Mouse (Mus musculus) liver, embryonic 14.5 days (tissue): ENCODE results near the gene Nme4.

Experiments used
- CTCF ChIP-seq: IDR thresholded peaks from 2 replicates; pipeline ENCODE4 v1.5.1; 2016; ENCODE audit warnings: antibody characterized with exemption, low read depth, control low read depth
- EP300 ChIP-seq: IDR thresholded peaks from 2 replicates; pipeline ENCODE4 v1.6.1; 2016; ENCODE audit warnings: antibody characterized with exemption, low read depth

DNA sequence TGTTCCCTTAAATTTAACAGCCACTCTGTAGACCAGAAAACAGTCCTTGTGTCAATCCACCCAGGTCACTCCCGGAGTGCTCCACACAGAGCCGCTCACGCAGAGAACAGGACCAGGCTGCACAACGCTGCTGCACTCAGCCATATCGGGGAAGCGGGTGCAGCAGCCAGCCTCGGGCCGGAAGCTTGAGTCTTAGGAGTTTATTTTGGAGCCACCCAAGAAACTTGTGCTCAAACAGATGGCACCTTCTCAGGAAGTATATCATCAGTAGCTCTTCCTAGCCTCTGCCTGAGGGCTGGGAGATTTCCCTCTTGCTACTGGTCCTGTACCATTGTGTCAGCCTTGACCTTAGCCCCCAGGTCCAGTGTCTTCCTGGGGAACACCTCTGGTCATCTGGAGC, 38.1 kb downstream of the Nme4 start:
- no peak for TF ChIP-seq CTCF
- no peak for TF ChIP-seq EP300
